Mouse (Mus musculus): ENCODE data around the gene Sgsm2. TPM values are rescaled to one million over a fixed set of nuclear protein-coding genes. Genes with fewer than 3 reads are reported as not detected.

Sgsm2 gene
- polyA plus RNA-seq (2012; rRNA removed): 13.5 and 14.5 TPM in 2 replicates

- under 1% methylated on average over 74 of the region's 74 CpGs for WGBS
- Histone ChIP-seq H3K27ac (ENCODE audit: control insufficient read depth, insufficient read depth, low read length) (peak within 1 kb of the TSS; percentile 51; the same call in 1 of the 2 replicates), H3K36me3 (ENCODE audit: control insufficient read depth, insufficient read depth, low read length) (peaks cover 23% of the 10 kb centered on the region), H3K4me1 (replicated peaks; ENCODE audit: control insufficient read depth, insufficient read depth, low read length) (peaks cover 8% of the 10 kb centered on the region; the same call in 1 of the 2 replicates), H3K4me3 (ENCODE audit: control insufficient read depth, insufficient read depth, low read length) (peak within 1 kb of the TSS; percentile 62), H3K27me3 (ENCODE audit: control insufficient read depth, insufficient read depth, low read length) (no peaks in the 10 kb centered on the region)
- TF ChIP-seq CTCF (IDR thresholded peaks at IDR 0.05; ENCODE audit: borderline replicate concordance, control insufficient read depth, extremely low read depth, insufficient read depth, low read length, poor library complexity): no peak
- peak; percentile 60 for DNase-seq
Observed at GRCm38 (mm10) chr11:74896901-74897677, at the start of gene Sgsm2. Gene Sgsm2 (minus strand): TSS chr11:74897060.

- WGBS: 84% methylated on average over 3 of the region's 3 CpGs
- Histone ChIP-seq H3K36me3 (ENCODE audit: control insufficient read depth, insufficient read depth, low read length) (peaks cover 31% of the 10 kb centered on the region), H3K4me1 (replicated peaks; ENCODE audit: control insufficient read depth, insufficient read depth, low read length) (no peaks in the 10 kb centered on the region), H3K4me3 (ENCODE audit: control insufficient read depth, insufficient read depth, low read length) (no peak overlapping the region), H3K27ac (ENCODE audit: control insufficient read depth, insufficient read depth, low read length) (no peak overlapping the region), H3K27me3 (ENCODE audit: control insufficient read depth, insufficient read depth, low read length) (no peaks in the 10 kb centered on the region)
- peak; percentile 16 for DNase-seq
- TF ChIP-seq CTCF (IDR thresholded peaks at IDR 0.05; ENCODE audit: borderline replicate concordance, control insufficient read depth, extremely low read depth, insufficient read depth, low read length, poor library complexity) (no peak), POLR2A (IDR thresholded peaks at IDR 0.05; ENCODE audit: control insufficient read depth, extremely low read depth, insufficient read depth, low read length, poor library complexity) (no peak)
Observed at GRCm38 (mm10) chr11:74946348-74946747, 49.5 kb upstream of the Sgsm2 start.

- Histone ChIP-seq H3K4me3 (ENCODE audit: control insufficient read depth, insufficient read depth, low read length) (no peak overlapping the region), H3K36me3 (ENCODE audit: control insufficient read depth, insufficient read depth, low read length) (peaks cover 34% of the 10 kb centered on the region), H3K27me3 (ENCODE audit: control insufficient read depth, insufficient read depth, low read length) (no peaks in the 10 kb centered on the region), H3K4me1 (replicated peaks; ENCODE audit: control insufficient read depth, insufficient read depth, low read length) (peaks cover 3% of the 10 kb centered on the region), H3K27ac (ENCODE audit: control insufficient read depth, insufficient read depth, low read length) (no peak overlapping the region)
- DNase-seq: no peak
- WGBS: 95% methylated on average over 7 of the region's 7 CpGs
- TF ChIP-seq POLR2A (IDR thresholded peaks at IDR 0.05; ENCODE audit: control insufficient read depth, extremely low read depth, insufficient read depth, low read length, poor library complexity) (no peak), CTCF (IDR thresholded peaks at IDR 0.05; ENCODE audit: borderline replicate concordance, control insufficient read depth, extremely low read depth, insufficient read depth, low read length, poor library complexity) (no peak)
Observed at GRCm38 (mm10) chr11:74930391-74930790, 33.5 kb upstream of the Sgsm2 start.

- TF ChIP-seq POLR2A (IDR thresholded peaks at IDR 0.05; ENCODE audit: control insufficient read depth, extremely low read depth, insufficient read depth, low read length, poor library complexity): no peak
- no peak for TF ChIP-seq CTCF (IDR thresholded peaks at IDR 0.05; ENCODE audit: borderline replicate concordance, control insufficient read depth, extremely low read depth, insufficient read depth, low read length, poor library complexity)
- H3K4me1 ChIP-seq (replicated peaks; ENCODE audit: control insufficient read depth, insufficient read depth, low read length): peaks cover 3% of the 10 kb centered on the region
- DNase-seq: no peak
- H3K4me3 ChIP-seq (ENCODE audit: control insufficient read depth, insufficient read depth, low read length): no peak overlapping the region
- no peaks in the 10 kb centered on the region for H3K27me3 ChIP-seq (ENCODE audit: control insufficient read depth, insufficient read depth, low read length)
- peaks cover 27% of the 10 kb centered on the region for H3K36me3 ChIP-seq (ENCODE audit: control insufficient read depth, insufficient read depth, low read length)
- WGBS: 94% methylated on average over 4 of the region's 4 CpGs
- H3K27ac ChIP-seq (ENCODE audit: control insufficient read depth, insufficient read depth, low read length): no peak overlapping the region
Observed at GRCm38 (mm10) chr11:74929111-74929510, 32.3 kb upstream of the Sgsm2 start.

GRCm38 (mm10) chr11:74927236-74927725 is 30.4 kb upstream of the Sgsm2 start:
- no peak overlapping the region for H3K4me3 ChIP-seq (ENCODE audit: control insufficient read depth, insufficient read depth, low read length)
- peak overlapping the region; percentile 37; the same call in 1 of the 2 replicates for H3K27ac ChIP-seq (ENCODE audit: control insufficient read depth, insufficient read depth, low read length)
- no peaks in the 10 kb centered on the region for H3K27me3 ChIP-seq (ENCODE audit: control insufficient read depth, insufficient read depth, low read length)
- DNase-seq: no peak
- WGBS: 91% methylated on average over 2 of the region's 2 CpGs
- H3K4me1 ChIP-seq (replicated peaks; ENCODE audit: control insufficient read depth, insufficient read depth, low read length): peaks cover 3% of the 10 kb centered on the region
- TF ChIP-seq CTCF (IDR thresholded peaks at IDR 0.05; ENCODE audit: borderline replicate concordance, control insufficient read depth, extremely low read depth, insufficient read depth, low read length, poor library complexity) (no peak), POLR2A (IDR thresholded peaks at IDR 0.05; ENCODE audit: control insufficient read depth, extremely low read depth, insufficient read depth, low read length, poor library complexity) (no peak)
- H3K36me3 ChIP-seq (ENCODE audit: control insufficient read depth, insufficient read depth, low read length): peaks cover 11% of the 10 kb centered on the region

- no peaks in the 10 kb centered on the region for H3K27me3 ChIP-seq (ENCODE audit: control insufficient read depth, insufficient read depth, low read length)
- H3K4me3 ChIP-seq (ENCODE audit: control insufficient read depth, insufficient read depth, low read length): peak overlapping the region; percentile 74
- DNase-seq: peak; percentile 18
- WGBS: under 1% methylated on average over 11 of the region's 11 CpGs
- TF ChIP-seq POLR2A (IDR thresholded peaks at IDR 0.05; ENCODE audit: control insufficient read depth, extremely low read depth, insufficient read depth, low read length, poor library complexity) (no peak), CTCF (IDR thresholded peaks at IDR 0.05; ENCODE audit: borderline replicate concordance, control insufficient read depth, extremely low read depth, insufficient read depth, low read length, poor library complexity) (no peak)
- H3K4me1 ChIP-seq (replicated peaks; ENCODE audit: control insufficient read depth, insufficient read depth, low read length): peaks cover 3% of the 10 kb centered on the region
- peaks cover 4% of the 10 kb centered on the region for H3K36me3 ChIP-seq (ENCODE audit: control insufficient read depth, insufficient read depth, low read length)
- H3K27ac ChIP-seq (ENCODE audit: control insufficient read depth, insufficient read depth, low read length): peak overlapping the region; percentile 83
Observed at GRCm38 (mm10) chr11:74926388-74927005, 29.6 kb upstream of the Sgsm2 start.

Data from thymus, adult 2 months (tissue).